Mouse (Mus musculus) frontal cortex, adult (tissue): ENCODE data around the gene Plekho2.

Experiments
- ATAC-seq: cut with Nextera tagmentation; 2 replicates; pipeline ENCODE4 v1.9.2; 2017; ENCODE audit warnings: mild to moderate bottlenecking, moderate library complexity, mixed read lengths; ENCODE audit not compliant: low TSS enrichment

The Plekho2 gene

GRCm38 (mm10) chr9:65552711-65553110, 27.1 kb downstream of the Plekho2 start:
- no peak for ATAC-seq

GRCm38 (mm10) chr9:65552141-65552540, 27.7 kb downstream of the Plekho2 start:
- ATAC-seq = no peak

DNA sequence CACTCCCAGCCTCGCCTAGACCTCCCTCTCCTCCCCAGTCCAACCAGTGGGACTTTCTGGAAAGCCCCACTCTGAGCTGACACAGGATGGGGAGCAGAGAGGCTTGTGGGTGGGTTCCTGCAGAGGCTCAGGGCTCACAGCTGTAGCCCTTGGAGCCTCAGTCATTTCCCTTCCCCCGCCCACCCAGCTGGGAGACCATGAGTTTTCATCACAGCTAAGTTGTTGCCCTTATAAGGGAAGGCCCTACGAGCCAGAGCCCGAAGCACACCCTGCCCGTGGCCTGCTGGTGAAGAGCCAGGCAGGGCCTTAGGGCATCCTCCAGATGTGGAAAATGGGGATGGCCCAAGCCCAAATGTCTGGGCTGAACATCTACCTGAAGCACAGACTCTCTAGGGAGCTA, 28.8 kb downstream of the Plekho2 start:
- ATAC-seq = no peak

GRCm38 (mm10) chr9:65550079-65550831, 29.6 kb downstream of the Plekho2 start:
- no peak for ATAC-seq

- ATAC-seq = no peak
Observed at GRCm38 (mm10) chr9:65549643-65550042, 30.2 kb downstream of the Plekho2 start.

- no peak for ATAC-seq
Observed at GRCm38 (mm10) chr9:65549139-65549538, 30.7 kb downstream of the Plekho2 start.

DNA sequence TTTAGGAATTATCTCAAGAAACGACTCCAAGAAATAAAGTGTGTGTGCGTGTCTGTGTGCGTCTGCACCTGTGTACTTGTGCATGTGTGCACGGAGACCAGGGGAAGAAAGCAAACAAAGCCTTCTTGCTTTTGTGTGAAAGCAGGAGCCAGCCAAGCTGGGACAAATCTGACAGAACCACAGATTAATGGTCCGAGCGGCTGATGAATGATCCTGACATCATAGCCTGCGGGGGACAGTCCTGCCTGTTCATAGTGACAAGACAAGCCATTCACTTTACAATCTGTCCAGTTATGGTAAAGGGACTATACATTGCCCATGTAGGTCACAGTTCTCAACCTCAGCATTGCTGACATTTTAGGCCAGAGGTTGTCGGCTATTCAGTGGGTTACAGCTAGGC, 31.5 kb downstream of the Plekho2 start:
- ATAC-seq = no peak

DNA sequence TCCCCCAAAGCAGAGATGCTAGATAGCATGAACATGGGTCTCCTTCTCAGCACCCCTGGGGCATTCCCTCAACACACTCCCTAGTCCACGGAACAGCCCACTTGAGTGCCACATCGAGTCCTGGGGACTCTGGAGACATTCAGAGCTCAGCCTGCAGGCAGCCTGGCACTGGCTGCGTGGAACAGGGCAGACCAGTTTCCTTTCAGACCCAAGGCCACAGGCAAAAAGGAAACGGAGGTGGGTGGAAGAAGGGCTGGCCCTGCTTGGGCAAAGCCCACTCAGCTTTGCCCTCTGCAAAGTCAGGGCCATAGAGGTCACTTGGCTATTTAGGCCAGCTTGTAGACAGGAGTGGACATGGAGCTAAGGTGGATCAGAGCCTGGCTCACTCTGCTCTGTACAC, 32.0 kb downstream of the Plekho2 start:
- no peak for ATAC-seq

- no peak for ATAC-seq
Observed at GRCm38 (mm10) chr9:65547111-65547510, 32.7 kb downstream of the Plekho2 start.

DNA sequence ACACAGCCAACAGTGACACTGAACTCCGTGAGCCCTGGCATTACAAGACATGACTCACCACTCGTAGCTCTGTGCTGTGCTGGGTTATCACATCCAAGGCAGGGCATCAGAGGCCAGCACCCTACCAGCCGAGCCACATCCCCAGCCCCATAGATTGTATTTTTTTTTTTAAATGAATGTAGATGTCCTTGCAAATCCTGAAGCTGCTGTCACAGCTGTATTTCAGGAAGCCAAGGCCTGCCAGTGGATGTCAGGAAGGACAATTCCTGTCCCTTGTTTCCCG, 33.5 kb downstream of the Plekho2 start:
- ATAC-seq = no peak

GRCm38 (mm10) chr9:65545635-65546412, 34.0 kb downstream of the Plekho2 start:
- peak; percentile 20; the same call in 1 of the 2 replicates for ATAC-seq

DNA sequence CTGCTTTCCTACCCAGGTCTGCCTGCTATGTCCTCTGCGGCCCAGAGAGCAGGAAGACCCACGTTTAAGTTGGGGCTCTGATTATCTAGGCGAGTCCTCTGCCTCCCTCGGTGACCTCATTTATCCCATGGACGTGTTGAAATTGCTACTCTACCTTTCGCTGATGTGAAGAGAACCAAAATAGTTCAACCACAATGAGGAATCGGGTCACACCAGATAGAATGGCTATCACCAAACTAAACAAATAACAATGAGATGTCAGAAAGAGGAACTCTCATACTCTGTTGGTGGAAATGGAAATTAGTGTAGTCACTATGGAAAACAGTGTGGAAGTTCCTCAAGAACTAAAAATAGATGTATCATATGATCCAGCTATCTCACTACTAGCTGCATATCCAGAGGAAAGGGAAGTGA, 37.7 kb downstream of the Plekho2 start:
- ATAC-seq = no peak

- ATAC-seq = no peak; the same call in 1 of the 2 replicates
Observed at GRCm38 (mm10) chr9:65541126-65542068, 38.4 kb downstream of the Plekho2 start.

DNA sequence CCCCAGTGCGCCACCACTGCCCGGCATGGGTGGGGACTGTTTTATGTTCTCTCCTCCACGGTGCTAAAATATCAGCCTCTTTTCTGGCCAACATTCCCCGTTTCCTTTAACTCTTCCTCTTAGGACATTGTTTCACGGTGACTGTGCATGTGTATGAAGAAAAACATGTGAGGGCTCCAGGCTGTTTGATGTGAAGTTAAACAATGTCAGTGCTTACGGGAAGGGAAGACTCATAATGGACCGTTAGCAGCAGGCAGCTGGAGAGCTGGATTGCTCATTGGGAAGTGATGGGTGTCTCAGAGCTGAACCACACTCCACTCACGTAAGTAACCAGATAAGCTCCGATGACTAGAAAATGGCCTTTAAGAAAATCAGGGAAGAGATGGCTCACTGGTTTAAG, 40.1 kb downstream of the Plekho2 start:
- ATAC-seq = no peak

DNA sequence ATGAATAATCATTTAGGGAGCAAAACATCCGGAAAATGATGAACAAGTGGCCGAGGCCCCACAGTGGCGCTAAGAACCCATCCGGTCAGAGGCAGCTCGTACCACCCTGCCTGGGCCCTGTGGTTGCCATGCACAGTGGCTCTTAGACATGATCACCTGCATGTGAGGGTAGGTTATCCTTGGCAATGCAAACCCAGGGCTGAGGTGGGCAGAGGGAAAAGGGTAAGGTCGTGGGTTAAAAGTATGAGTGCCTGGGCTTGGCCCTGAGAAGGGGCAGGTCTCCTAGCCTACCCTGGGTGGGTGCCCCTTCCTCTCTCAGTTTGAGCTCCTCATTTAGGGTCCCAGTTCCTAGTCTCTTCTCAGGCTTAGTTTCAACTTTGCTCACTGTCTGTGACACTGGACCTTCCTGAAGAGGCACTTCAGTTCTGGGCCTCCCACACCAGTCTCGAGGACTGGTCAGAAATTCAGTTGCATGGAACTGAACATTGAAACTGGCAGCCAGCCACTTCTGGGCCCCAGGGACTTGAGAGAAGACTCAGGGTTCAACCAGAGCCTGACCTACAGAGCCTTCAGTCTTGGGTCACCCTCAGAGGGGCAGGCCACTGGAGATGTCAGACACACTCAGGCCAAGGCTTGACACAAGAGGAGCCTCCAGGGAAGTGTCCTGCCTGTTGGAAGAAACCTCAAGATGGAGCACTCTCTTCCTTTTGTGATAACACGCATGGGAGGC, 41.8 kb downstream of the Plekho2 start:
- ATAC-seq = no peak

DNA sequence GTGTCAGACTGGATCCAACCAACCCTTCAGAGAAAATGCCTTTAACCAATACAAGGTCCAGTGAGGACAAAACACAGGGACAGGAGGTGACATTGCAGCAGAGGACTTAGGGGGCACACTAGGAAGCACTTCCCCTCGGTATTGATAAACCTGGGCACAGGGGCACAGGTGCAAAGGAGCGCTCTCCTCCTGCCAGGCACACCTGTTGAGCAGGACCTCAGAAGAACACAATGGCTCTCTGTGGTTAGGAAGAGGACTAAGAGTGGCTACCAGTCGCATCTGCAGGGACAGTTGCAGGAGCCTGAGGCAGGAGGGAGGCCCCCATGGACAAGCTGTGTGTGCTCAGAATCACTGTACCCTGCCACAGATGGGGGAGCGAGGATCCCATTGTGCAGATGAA, 43.3 kb downstream of the Plekho2 start:
- no peak for ATAC-seq

- no peak for ATAC-seq
Observed at GRCm38 (mm10) chr9:65535789-65536469, 43.9 kb downstream of the Plekho2 start.

- no peak for ATAC-seq
Observed at GRCm38 (mm10) chr9:65535191-65535722, 44.6 kb downstream of the Plekho2 start.

DNA sequence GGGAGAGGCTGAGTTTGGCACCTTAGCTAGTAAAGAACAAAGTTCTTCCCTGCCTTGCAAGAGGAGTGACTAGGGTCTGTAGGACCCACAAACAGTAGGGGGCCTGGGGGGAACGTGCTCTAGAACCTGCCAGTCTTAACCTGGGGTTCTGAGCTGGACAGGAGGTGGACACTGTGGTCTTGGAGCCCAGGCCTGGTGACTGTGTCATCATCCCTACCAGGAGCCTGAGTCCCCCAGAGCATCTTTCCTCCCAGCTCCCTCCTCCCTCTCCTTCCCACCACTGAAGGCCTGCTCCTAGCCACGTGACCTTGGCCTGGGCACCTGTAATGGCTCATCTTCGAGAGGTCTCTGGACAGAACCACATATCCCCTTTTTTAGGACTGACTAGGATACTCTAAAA, 45.7 kb downstream of the Plekho2 start:
- no peak for ATAC-seq

DNA sequence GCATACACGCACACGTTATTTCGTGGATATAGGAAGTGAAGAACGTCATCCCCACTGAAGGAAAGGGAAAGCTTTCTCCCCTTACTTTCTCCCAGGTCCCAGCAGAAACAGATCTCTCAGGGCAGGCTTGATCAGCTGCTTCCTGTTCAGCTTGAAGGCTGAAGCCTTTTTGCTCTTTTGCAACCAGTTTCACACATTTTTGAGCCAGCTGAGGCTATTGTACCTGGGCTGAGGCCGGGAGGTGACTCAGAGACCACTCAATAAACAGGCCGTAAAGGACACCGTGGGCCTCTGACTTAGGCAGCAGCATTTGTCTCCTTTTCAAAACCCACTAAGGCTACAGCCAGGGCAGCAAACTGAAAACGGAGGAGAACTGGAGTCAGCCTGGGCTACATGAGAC, 46.9 kb downstream of the Plekho2 start:
- no peak for ATAC-seq

DNA sequence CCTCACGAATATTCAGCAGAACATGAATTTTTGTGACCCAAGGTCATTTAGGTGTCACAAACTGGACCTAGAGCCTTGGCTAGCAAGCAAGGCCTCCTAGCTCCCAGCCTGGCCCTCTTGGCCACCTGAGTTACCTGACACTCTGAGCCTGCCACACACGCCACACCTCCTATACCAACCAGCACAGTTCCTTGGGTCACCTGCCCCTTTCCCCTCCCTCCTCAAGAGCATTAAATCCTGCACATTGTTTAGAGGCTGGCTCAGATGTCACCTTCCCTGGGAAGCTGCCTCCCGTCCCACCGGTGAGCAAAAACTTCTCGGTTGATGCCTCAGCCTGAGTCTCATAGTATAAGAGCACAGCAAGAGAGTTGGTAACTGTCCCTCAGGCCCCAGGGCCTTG, 48.6 kb downstream of the Plekho2 start:
- ATAC-seq = no peak
